Mouse (Mus musculus) megakaryocyte progenitor cell, adult 5-6 weeks (primary cell): Measurements from ENCODE around the gene Scgb1b3. TPM values are rescaled to one million over a fixed set of nuclear protein-coding genes. Genes with fewer than 3 reads are reported as not detected.

ENCODE experiments used
- ATAC-seq: replicated peaks from 2 replicates; pipeline ENCODE4 v1.8.0; 2016; ENCODE audit warnings: mild to moderate bottlenecking, moderate TSS enrichment, inconsistent platforms; ENCODE audit not compliant: poor library complexity
- total RNA-seq, 2 experiments: library from RNA; stranded (forward) in 1 of 2; stranded (reverse) in 1 of 2; fragments of 157-497, 149-512 nt in 1 of 2; fragments of 200-1000 nt in 1 of 2; gene quantifications; 2 replicates each; pipeline versions ENCODE4 v1.2.3 to v1.2.4; 2015 to 2017

The Scgb1b3 gene
- total RNA-seq (2015), result not detected in 2 replicates
- total RNA-seq (2017), result not detected in 2 replicates

- ATAC-seq, result no peak
Measured at GRCm38 (mm10) chr7:31375292-31375691, at the start of gene Scgb1b3. TSS of gene Scgb1b3 (plus strand) at chr7:31375592.

DNA sequence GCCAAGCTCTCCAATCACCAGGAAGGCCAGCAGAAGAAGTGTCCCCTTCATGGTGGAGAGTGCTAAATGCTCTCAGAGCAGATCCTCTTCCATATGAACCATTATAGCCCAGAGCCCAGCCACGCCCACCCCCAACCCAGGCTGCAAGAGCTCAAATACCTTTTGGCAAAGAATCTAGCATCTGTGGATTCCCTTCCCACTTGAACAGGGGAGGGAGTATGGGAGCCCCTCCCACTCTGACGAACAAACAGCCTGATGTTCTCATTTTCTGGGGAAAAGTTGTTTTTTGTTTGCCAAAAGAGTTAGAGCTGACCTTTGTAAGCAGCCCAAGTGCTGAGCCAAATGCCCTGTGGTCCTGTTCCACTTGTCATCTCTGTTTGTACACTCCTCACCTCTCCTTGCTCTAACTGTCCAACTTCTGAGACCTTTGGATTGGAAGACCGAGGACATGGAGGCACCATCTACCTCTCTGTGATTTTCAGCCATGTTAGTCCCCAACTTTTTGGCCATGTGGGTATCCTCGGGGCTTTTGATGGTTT, 13.3 kb upstream of the Scgb1b3 start, which contains the start of gene Scgb2b3:
TSS of gene Scgb2b3 (minus strand) at position 51 of the 539 bp plus-strand sequence.
- ATAC-seq, result no peak

Other genes starting within 250 kb of the Scgb1b3 start
- not detected in 2 replicates for gene Scn1b, start 248.6 kb upstream of the Scgb1b3 start, total RNA-seq (2015)
- gene Scn1b, start 248.6 kb upstream of the Scgb1b3 start, total RNA-seq (2017), result 0.17 and 0.37 TPM in 2 replicates
- gene Gramd1a, start 219.7 kb upstream of the Scgb1b3 start, total RNA-seq (2015), result 67.1 and 71.7 TPM in 2 replicates
- gene Gramd1a, start 219.7 kb upstream of the Scgb1b3 start, total RNA-seq (2017), result 24.6 and 28.8 TPM in 2 replicates
- not detected in 2 replicates for gene Scgb2b2, start 85.1 kb upstream of the Scgb1b3 start, total RNA-seq (2015)
- gene Scgb2b2, start 85.1 kb upstream of the Scgb1b3 start, total RNA-seq (2017), result not detected in 2 replicates
- not detected in 2 replicates for gene Scgb1b2, start 83.8 kb upstream of the Scgb1b3 start, total RNA-seq (2015)
- gene Scgb1b2, start 83.8 kb upstream of the Scgb1b3 start, total RNA-seq (2017), result not detected in 2 replicates
- gene Scgb2b3, start 13.5 kb upstream of the Scgb1b3 start, total RNA-seq (2015), result not detected in 2 replicates
- gene Scgb2b3, start 13.5 kb upstream of the Scgb1b3 start, total RNA-seq (2017), result not detected in 2 replicates